Mouse (Mus musculus): ENCODE measurements at regions not wholly inside any gene's neighbourhood (a gene's known extent, or its start where the extent isn't known, plus 50 kb on each side); places are given as distances from the start of the nearest gene placed in this dataset.
"Not testable (repeated sequence)": the region's sequence is repeated elsewhere in the genome, so short reads cannot be mapped to it uniquely, and the experiment has no call there.

- H3K27ac ChIP-seq: no peak overlapping the region
- ATAC-seq (ENCODE audit: low FRiP score): no peak
- no peaks in the 10 kb centered on the region for H3K9me3 ChIP-seq
- 72% methylated on average over 3 of the region's 3 CpGs for WGBS
- no peak overlapping the region for H3K4me3 ChIP-seq (replicated peaks)
- no peaks in the 10 kb centered on the region for H3K36me3 ChIP-seq (replicated peaks)
- H3K4me1 ChIP-seq: no peaks in the 10 kb centered on the region
- H3K27me3 ChIP-seq: no peaks in the 10 kb centered on the region
- no peak overlapping the region for H3K9ac ChIP-seq
- no peak overlapping the region for H3K4me2 ChIP-seq
These were observed 825.7 kb downstream of the 1700064H15Rik start for GRCm38 (mm10) chr3:18802794-18803193.

- 30% methylated on average over 2 of the region's 2 CpGs for whole genome bisulfite sequencing
- not testable (repeated sequence) for H3K4me3 ChIP-seq (replicated peaks); H3K27me3 ChIP-seq; H3K4me1 ChIP-seq; ATAC-seq (ENCODE audit: low FRiP score); H3K9me3 ChIP-seq; H3K36me3 ChIP-seq (replicated peaks); H3K9ac ChIP-seq; H3K4me2 ChIP-seq; H3K27ac ChIP-seq
These were observed 799.6 kb downstream of the 1700064H15Rik start for GRCm38 (mm10) chr3:18828788-18829320.

GRCm38 (mm10) chr3:18868117-18868739, 760.2 kb downstream of the 1700064H15Rik start:
- Histone ChIP-seq H3K9ac (no peak overlapping the region), H3K4me2 (no peak overlapping the region), H3K4me3 (replicated peaks) (no peak overlapping the region), H3K9me3 (no peaks in the 10 kb centered on the region), H3K27ac (no peak overlapping the region), H3K36me3 (replicated peaks) (no peaks in the 10 kb centered on the region), H3K27me3 (no peaks in the 10 kb centered on the region), H3K4me1 (no peaks in the 10 kb centered on the region)
- ATAC-seq (ENCODE audit: low FRiP score): no peak
- 81% methylated on average over 4 of the region's 4 CpGs for WGBS

DNA sequence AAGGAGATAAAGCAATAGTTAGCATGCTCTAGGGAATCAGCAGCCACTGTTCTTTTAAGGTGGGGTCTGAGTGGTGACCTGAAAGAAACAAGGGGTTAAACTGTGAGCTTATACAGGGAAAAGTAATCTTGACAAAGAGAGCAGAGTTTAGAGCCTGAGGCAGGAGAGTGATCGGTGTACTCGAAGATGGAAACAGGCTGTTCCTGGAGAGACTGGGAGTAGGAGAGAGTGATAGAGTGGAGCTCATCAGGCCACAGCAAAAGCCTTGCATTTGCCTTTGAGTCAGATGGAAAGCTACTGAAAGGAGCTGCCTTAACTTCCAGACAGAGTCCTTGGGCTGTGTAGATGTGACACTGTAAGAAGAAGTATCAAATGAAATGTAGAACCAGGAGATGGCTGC, 759.7 kb downstream of the 1700064H15Rik start:
- H3K9ac ChIP-seq: no peak overlapping the region
- H3K4me3 ChIP-seq (replicated peaks): no peak overlapping the region
- H3K9me3 ChIP-seq: no peaks in the 10 kb centered on the region
- H3K4me2 ChIP-seq: no peak overlapping the region
- WGBS: 75% methylated on average over 2 of the region's 2 CpGs
- ATAC-seq (ENCODE audit: low FRiP score): no peak
- no peaks in the 10 kb centered on the region for H3K36me3 ChIP-seq (replicated peaks)
- H3K4me1 ChIP-seq: no peaks in the 10 kb centered on the region
- H3K27me3 ChIP-seq: no peaks in the 10 kb centered on the region
- no peak overlapping the region for H3K27ac ChIP-seq

- Histone ChIP-seq H3K9me3 (no peaks in the 10 kb centered on the region), H3K9ac (no peak overlapping the region)
- no peak for ATAC-seq (ENCODE audit: low FRiP score)
These were observed 751.4 kb downstream of the 1700064H15Rik start for GRCm38 (mm10) chr3:18877060-18877459.

DNA sequence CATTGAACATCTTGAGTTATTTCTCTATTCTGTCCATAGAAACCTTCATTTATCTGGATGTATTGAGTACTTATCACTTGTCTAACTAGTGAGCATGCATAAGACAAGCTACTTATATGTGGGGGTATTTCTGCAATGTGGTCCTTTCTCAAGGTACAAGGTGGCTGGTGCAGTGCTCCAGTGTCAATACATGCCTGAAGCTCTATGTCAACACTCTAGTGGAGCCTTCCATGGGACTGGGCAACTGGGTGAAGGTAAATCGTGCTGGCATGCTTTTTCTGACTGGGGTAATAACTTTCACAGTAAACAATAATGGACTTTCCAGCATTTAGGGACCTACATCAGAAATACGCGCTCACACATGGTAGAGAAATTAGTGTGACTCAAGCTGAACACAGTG, 750.9 kb downstream of the 1700064H15Rik start:
- H3K27me3 ChIP-seq: no peaks in the 10 kb centered on the region
- H3K4me2 ChIP-seq: no peak overlapping the region
- H3K9ac ChIP-seq: no peak overlapping the region
- H3K36me3 ChIP-seq (replicated peaks): no peaks in the 10 kb centered on the region
- no peaks in the 10 kb centered on the region for H3K9me3 ChIP-seq
- H3K4me3 ChIP-seq (replicated peaks): no peak overlapping the region
- no peak overlapping the region for H3K27ac ChIP-seq
- WGBS: 90% methylated on average over 3 of the region's 3 CpGs
- ATAC-seq (ENCODE audit: low FRiP score): no peak
- H3K4me1 ChIP-seq: no peaks in the 10 kb centered on the region

More at GRCm38 (mm10) chr3:18877060-18877459, 751.4 kb downstream of the 1700064H15Rik start:
- Histone ChIP-seq H3K27me3 (no peaks in the 10 kb centered on the region), H3K4me3 (replicated peaks) (no peak overlapping the region), H3K27ac (no peak overlapping the region), H3K4me2 (no peak overlapping the region), H3K36me3 (replicated peaks) (no peaks in the 10 kb centered on the region), H3K4me1 (no peaks in the 10 kb centered on the region)
- WGBS: 83% methylated on average over 1 of the region's 1 CpGs

- Histone ChIP-seq H3K9ac (no peak overlapping the region), H3K4me3 (replicated peaks) (no peak overlapping the region), H3K9me3 (no peaks in the 10 kb centered on the region), H3K4me2 (no peak overlapping the region), H3K4me1 (no peaks in the 10 kb centered on the region), H3K27me3 (no peaks in the 10 kb centered on the region), H3K27ac (no peak overlapping the region), H3K36me3 (replicated peaks) (no peaks in the 10 kb centered on the region)
- WGBS: 88% methylated on average over 2 of the region's 2 CpGs
- ATAC-seq (ENCODE audit: low FRiP score): no peak
These were observed 747.3 kb downstream of the 1700064H15Rik start for GRCm38 (mm10) chr3:18881186-18881585.

- no peak overlapping the region for H3K27ac ChIP-seq
- H3K9ac ChIP-seq: no peak overlapping the region
- H3K36me3 ChIP-seq (replicated peaks): no peaks in the 10 kb centered on the region
- WGBS: 93% methylated on average over 2 of the region's 2 CpGs
- H3K4me3 ChIP-seq (replicated peaks): no peak overlapping the region
- H3K9me3 ChIP-seq: no peaks in the 10 kb centered on the region
- H3K27me3 ChIP-seq: no peaks in the 10 kb centered on the region
- no peak for ATAC-seq (ENCODE audit: low FRiP score)
- no peak overlapping the region for H3K4me2 ChIP-seq
- H3K4me1 ChIP-seq: no peaks in the 10 kb centered on the region
These were observed 735.7 kb downstream of the 1700064H15Rik start for GRCm38 (mm10) chr3:18892813-18893212.

GRCm38 (mm10) chr3:18905769-18906168, 722.7 kb downstream of the 1700064H15Rik start:
- 0 out of 2 replicates have a peak, but pooled peaks cover 2% of the 10 kb centered on the region for H3K9me3 ChIP-seq
- no peak overlapping the region for H3K27ac ChIP-seq
- no peaks in the 10 kb centered on the region for H3K4me1 ChIP-seq
- H3K9ac ChIP-seq: no peak overlapping the region
- H3K4me3 ChIP-seq (replicated peaks): no peak overlapping the region
- no peak overlapping the region for H3K4me2 ChIP-seq
- no peaks in the 10 kb centered on the region for H3K27me3 ChIP-seq
- 68% methylated on average over 3 of the region's 3 CpGs for WGBS
- no peaks in the 10 kb centered on the region for H3K36me3 ChIP-seq (replicated peaks)
- no peak for ATAC-seq (ENCODE audit: low FRiP score)

- no peaks in the 10 kb centered on the region for H3K27me3 ChIP-seq
- H3K4me2 ChIP-seq: no peak overlapping the region
- H3K4me1 ChIP-seq: no peaks in the 10 kb centered on the region
- no peaks in the 10 kb centered on the region for H3K36me3 ChIP-seq (replicated peaks)
- 0 out of 2 replicates have a peak, but pooled peaks cover 2% of the 10 kb centered on the region for H3K9me3 ChIP-seq
- no peak overlapping the region for H3K4me3 ChIP-seq (replicated peaks)
- no peak overlapping the region for H3K9ac ChIP-seq
- no peak for ATAC-seq (ENCODE audit: low FRiP score)
- 75% methylated on average over 5 of the region's 5 CpGs for WGBS
- H3K27ac ChIP-seq: no peak overlapping the region
These were observed 722.3 kb downstream of the 1700064H15Rik start for GRCm38 (mm10) chr3:18906210-18906609.

GRCm38 (mm10) chr3:18908737-18909136, 719.7 kb downstream of the 1700064H15Rik start:
- H3K27ac ChIP-seq: no peak overlapping the region
- no peaks in the 10 kb centered on the region for H3K27me3 ChIP-seq
- H3K36me3 ChIP-seq (replicated peaks): no peaks in the 10 kb centered on the region
- no peak for ATAC-seq (ENCODE audit: low FRiP score)
- WGBS: 68% methylated on average over 1 of the region's 1 CpGs
- H3K4me2 ChIP-seq: no peak overlapping the region
- H3K4me1 ChIP-seq: no peaks in the 10 kb centered on the region
- H3K9me3 ChIP-seq: 0 out of 2 replicates have a peak, but pooled peaks cover 2% of the 10 kb centered on the region
- H3K4me3 ChIP-seq (replicated peaks): no peak overlapping the region
- no peak overlapping the region for H3K9ac ChIP-seq

DNA sequence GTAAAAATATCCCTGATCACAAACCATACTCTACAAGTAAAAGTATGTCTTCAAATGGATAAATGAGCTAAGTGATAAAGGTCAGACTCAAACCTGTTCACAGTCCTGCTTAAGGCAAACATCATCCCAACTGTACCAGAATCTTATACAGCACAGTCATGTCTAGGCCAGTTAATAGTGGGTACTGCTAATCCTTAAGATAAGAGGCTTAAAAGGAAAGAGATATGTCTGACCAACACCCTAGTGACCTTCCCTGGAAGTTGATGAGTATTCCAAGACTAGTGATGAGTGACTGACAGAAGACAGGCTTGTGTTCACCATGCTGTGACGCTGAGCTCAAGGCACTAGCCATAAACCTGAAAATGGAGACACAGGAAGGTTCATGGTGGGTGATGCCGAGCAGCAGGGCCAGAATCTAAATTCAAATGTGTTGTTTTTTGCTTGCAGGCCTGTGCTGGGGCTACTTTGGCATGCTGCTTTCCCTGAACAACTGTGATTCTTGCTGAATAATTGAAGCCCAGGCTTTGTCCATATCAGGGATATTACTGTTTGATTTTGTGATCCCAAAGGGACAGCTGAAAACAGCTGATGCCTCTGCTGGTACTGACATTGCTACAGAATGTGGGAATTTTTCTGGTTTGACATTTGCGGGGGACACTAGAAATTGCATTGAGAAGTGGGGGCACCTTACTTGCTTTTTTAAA, 699.9 kb downstream of the 1700064H15Rik start:
- Histone ChIP-seq H3K9me3 (no peaks in the 10 kb centered on the region), H3K9ac (no peak overlapping the region), H3K27me3 (no peaks in the 10 kb centered on the region), H3K4me3 (replicated peaks) (no peak overlapping the region), H3K36me3 (replicated peaks) (no peaks in the 10 kb centered on the region), H3K27ac (no peak overlapping the region), H3K4me1 (no peaks in the 10 kb centered on the region; the same call in 1 of the 2 replicates), H3K4me2 (no peak overlapping the region)
- WGBS: 80% methylated on average over 3 of the region's 3 CpGs
- no peak for ATAC-seq (ENCODE audit: low FRiP score)

GRCm38 (mm10) chr3:18929105-18929492, 699.4 kb downstream of the 1700064H15Rik start:
- Histone ChIP-seq H3K36me3 (replicated peaks) (no peaks in the 10 kb centered on the region), H3K4me2 (no peak overlapping the region), H3K27me3 (no peaks in the 10 kb centered on the region), H3K9me3 (no peaks in the 10 kb centered on the region), H3K4me1 (no peaks in the 10 kb centered on the region; the same call in 1 of the 2 replicates), H3K9ac (no peak overlapping the region), H3K4me3 (replicated peaks) (no peak overlapping the region), H3K27ac (no peak overlapping the region)
- 85% methylated on average over 3 of the region's 3 CpGs for WGBS
- ATAC-seq (ENCODE audit: low FRiP score): no peak
